Mouse (Mus musculus) liver, postnatal 0 days (tissue): ENCODE measurements around the gene Eml1. TPM values are rescaled to one million over a fixed set of nuclear protein-coding genes. Genes with fewer than 3 reads are reported as not detected.
A peak's percentile ranks its signal among the peaks of the same experiment; 100 is the strongest.
"Not testable (repeated sequence)": the region's sequence is repeated elsewhere in the genome, so short reads cannot be mapped to it uniquely, and the experiment has no call there.

Experiments used
- ATAC-seq: fragments of 200-750 bp; cut with Nextera tagmentation; 2 replicates; pipeline ENCODE4 v1.8.0; 2017; ENCODE audit warnings: mild to moderate bottlenecking, moderate library complexity
- DNase-seq: peaks from one replicate; pipeline ENCODE4 v3.0.0-alpha.2; 2016
- H3K27ac ChIP-seq: fragments of 300-500 bp; sonication (generic); 2 replicates; pipeline ENCODE4 v1.5.1; 2014; ENCODE audit warnings: antibody characterized with exemption, moderate library complexity, mild to moderate bottlenecking, low read depth
- H3K27me3 ChIP-seq: fragments of 300-500 bp; sonication (generic); 2 replicates; pipeline ENCODE4 v1.6.1; 2014; ENCODE audit warnings: low read length, control low read depth, mixed read lengths; ENCODE audit not compliant: insufficient read depth
- H3K36me3 ChIP-seq: fragments of 300-500 bp; sonication (generic); replicated peaks from 2 replicates; pipeline ENCODE4 v1.6.1; 2014; ENCODE audit warnings: mild to moderate bottlenecking, control low read depth, low read length, moderate library complexity, mixed read lengths; ENCODE audit not compliant: insufficient read depth
- H3K4me1 ChIP-seq: fragments of 300-500 bp; sonication (generic); 2 replicates; pipeline ENCODE4 v1.6.1; 2014; ENCODE audit warnings: antibody characterized with exemption, mild to moderate bottlenecking, control low read depth; ENCODE audit not compliant: insufficient read depth
- H3K4me2 ChIP-seq: fragments of 300-500 bp; sonication (generic); 2 replicates; pipeline ENCODE4 v1.6.1; 2014; ENCODE audit warnings: low read depth, mild to moderate bottlenecking, low read length, moderate library complexity, mixed read lengths
- H3K4me3 ChIP-seq: fragments of 300-500 bp; sonication (generic); 2 replicates; pipeline ENCODE4 v1.5.1; 2014; ENCODE audit warnings: low read depth, low read length
- H3K9ac ChIP-seq: fragments of 300-500 bp; sonication (generic); replicated peaks from 2 replicates; pipeline ENCODE4 v1.6.1; 2014; ENCODE audit warnings: mild to moderate bottlenecking, moderate library complexity
- H3K9me3 ChIP-seq: fragments of 300-500 bp; sonication (generic); 2 replicates; pipeline ENCODE4 v1.6.1; 2016; ENCODE audit warnings: mild to moderate bottlenecking, control low read depth, low read length, mixed read lengths
- CTCF ChIP-seq: sonication (generic); IDR thresholded peaks from 2 replicates; pipeline ENCODE4 v1.5.1; 2016; ENCODE audit warnings: antibody characterized with exemption, low read depth
- EP300 ChIP-seq: IDR thresholded peaks from 2 replicates; pipeline ENCODE4 v1.6.1; 2016; ENCODE audit warnings: antibody characterized with exemption, low read depth, mild to moderate bottlenecking
- WGBS: fragments of 180-500 bp; shearing (Covaris S2); extraction: QIAGEN DNeasy Blood & Tissue Kit; methylation state at CpG from one replicate; pipeline ENCODE4 v1.1.7; 2014; ENCODE audit not compliant: insufficient replicate concordance; 5-methylcytosine and 5-hydroxymethylcytosine counted together
- polyA plus RNA-seq: library from polyadenylated mRNA; unstranded; fragments of >200 nt; fragmentation: Nextera tagmentation; extraction: Ambion mirVana; gene quantifications from 2 replicates; pipeline ENCODE4 v1.2.1, GENCODE M21; 2015

Eml1 gene
- polyA plus RNA-seq, 1 experiment from 2014 or later, result 4.6 TPM

GRCm38 (mm10) chr12:108503064-108503463 lies 132.3 kb downstream of the Eml1 start:
- Histone ChIP-seq H3K4me3 (no peak overlapping the region), H3K4me2 (peak overlapping the region; percentile 41; the same call in 1 of the 2 replicates), H3K27me3 (no peaks in the 10 kb centered on the region), H3K36me3 (no peaks in the 10 kb centered on the region), H3K9ac (no peak overlapping the region), H3K9me3 (no peaks in the 10 kb centered on the region), H3K4me1 (no peaks in the 10 kb centered on the region), H3K27ac (no peak overlapping the region)
- DNase-seq, result no peak
- TF ChIP-seq EP300 (no peak), CTCF (no peak)
- WGBS, result 41% methylated on average over 10 of the region's 10 CpGs
- no peak for ATAC-seq

- WGBS, result 22% methylated on average over 16 of the region's 16 CpGs
- Histone ChIP-seq H3K27ac (no peak overlapping the region), H3K36me3 (no peaks in the 10 kb centered on the region), H3K4me3 (no peak overlapping the region), H3K27me3 (no peaks in the 10 kb centered on the region), H3K9me3 (no peaks in the 10 kb centered on the region), H3K4me2 (peak overlapping the region; percentile 41; the same call in 1 of the 2 replicates), H3K4me1 (no peaks in the 10 kb centered on the region), H3K9ac (no peak overlapping the region)
- TF ChIP-seq EP300 (no peak), CTCF (no peak)
- no peak for DNase-seq
- ATAC-seq, result peak; percentile 50; the same call in 1 of the 2 replicates
These were observed 132.8 kb downstream of the Eml1 start for GRCm38 (mm10) chr12:108503582-108503981.

GRCm38 (mm10) chr12:108505846-108506245 lies 135.1 kb downstream of the Eml1 start:
- H3K4me2 ChIP-seq, result no peak overlapping the region
- H3K36me3 ChIP-seq, result no peaks in the 10 kb centered on the region
- ATAC-seq (no peak), DNase-seq (no peak)
- no peak overlapping the region for H3K4me3 ChIP-seq
- WGBS, result 66% methylated on average over 2 of the region's 2 CpGs
- H3K27me3 ChIP-seq, result no peaks in the 10 kb centered on the region
- no peaks in the 10 kb centered on the region for H3K9me3 ChIP-seq
- no peak overlapping the region for H3K27ac ChIP-seq
- H3K4me1 ChIP-seq, result no peaks in the 10 kb centered on the region
- H3K9ac ChIP-seq, result no peak overlapping the region
- no peak for TF ChIP-seq EP300

- H3K27ac ChIP-seq, H3K9me3 ChIP-seq, H3K4me1 ChIP-seq, ATAC-seq, H3K4me2 ChIP-seq, H3K9ac ChIP-seq, H3K36me3 ChIP-seq, DNase-seq, H3K27me3 ChIP-seq, H3K4me3 ChIP-seq: not testable (repeated sequence)
- WGBS, result 73% methylated on average over 3 of the region's 3 CpGs
These were observed 136.3 kb downstream of the Eml1 start for GRCm38 (mm10) chr12:108507046-108507445.

GRCm38 (mm10) chr12:108510571-108510970 lies 139.8 kb downstream of the Eml1 start:
- Histone ChIP-seq H3K27ac (no peak overlapping the region), H3K36me3 (no peaks in the 10 kb centered on the region), H3K9ac (no peak overlapping the region), H3K9me3 (no peaks in the 10 kb centered on the region), H3K4me1 (no peaks in the 10 kb centered on the region), H3K4me3 (no peak overlapping the region), H3K4me2 (no peak overlapping the region), H3K27me3 (no peaks in the 10 kb centered on the region)
- TF ChIP-seq EP300 (no peak), CTCF (no peak)
- DNase-seq (no peak), ATAC-seq (no peak)
- WGBS, result 47% methylated on average over 7 of the region's 7 CpGs

GRCm38 (mm10) chr12:108511009-108511408 lies 140.3 kb downstream of the Eml1 start:
- 4% methylated on average over 3 of the region's 3 CpGs for WGBS
- H3K9me3 ChIP-seq, result no peaks in the 10 kb centered on the region
- DNase-seq (no peak), ATAC-seq (no peak)
- H3K4me3 ChIP-seq, result no peak overlapping the region
- no peak overlapping the region for H3K9ac ChIP-seq
- H3K27ac ChIP-seq, result no peak overlapping the region
- no peaks in the 10 kb centered on the region for H3K36me3 ChIP-seq
- no peak overlapping the region for H3K4me2 ChIP-seq
- H3K4me1 ChIP-seq, result no peaks in the 10 kb centered on the region
- H3K27me3 ChIP-seq, result no peaks in the 10 kb centered on the region
- TF ChIP-seq CTCF (peak; percentile 64), EP300 (no peak)

- Histone ChIP-seq H3K4me3 (no peak overlapping the region), H3K36me3 (no peaks in the 10 kb centered on the region), H3K27ac (no peak overlapping the region), H3K4me2 (no peak overlapping the region), H3K4me1 (no peaks in the 10 kb centered on the region), H3K27me3 (no peaks in the 10 kb centered on the region), H3K9me3 (no peaks in the 10 kb centered on the region), H3K9ac (no peak overlapping the region)
- TF ChIP-seq CTCF (no peak), EP300 (no peak)
- ATAC-seq (no peak), DNase-seq (no peak)
- 86% methylated on average over 12 of the region's 12 CpGs for WGBS
These were observed 144.7 kb downstream of the Eml1 start for GRCm38 (mm10) chr12:108515464-108515863.
